Mouse (Mus musculus) limb, embryonic 14.5 days (tissue): ENCODE measurements at regions not wholly inside any gene's neighbourhood (a gene's known extent, or its start where the extent isn't known, plus 50 kb on each side); places are given as distances from the start of the nearest gene placed in this dataset.

ENCODE experiments used
- ATAC-seq: fragments of 200-750 bp; cut with Nextera tagmentation; 2 replicates; pipeline ENCODE4 v1.8.0; 2017; ENCODE audit warnings: low read depth, moderate number of reproducible peaks, moderate TSS enrichment; ENCODE audit not compliant: low FRiP score
- DNase-seq: peaks from one replicate; pipeline ENCODE4 v3.0.0-alpha.2; 2015; ENCODE audit warnings: low spot score
- H3K27ac ChIP-seq: fragments of 300-500 bp; sonication (generic); replicated peaks from 2 replicates; pipeline ENCODE4 v1.5.1; 2014; ENCODE audit warnings: low read depth, mild to moderate bottlenecking, low read length, moderate library complexity, mixed read lengths
- H3K27me3 ChIP-seq: fragments of 300-500 bp; sonication (generic); 2 replicates; pipeline ENCODE4 v1.6.1; 2014; ENCODE audit warnings: low read length, mixed read lengths; ENCODE audit not compliant: control insufficient read depth, insufficient read depth
- H3K36me3 ChIP-seq: fragments of 300-500 bp; sonication (generic); 2 replicates; pipeline ENCODE4 v1.6.1; 2014; ENCODE audit warnings: mild to moderate bottlenecking, low read length, moderate library complexity, mixed read lengths; ENCODE audit not compliant: control insufficient read depth, insufficient read depth
- H3K4me1 ChIP-seq: fragments of 300-500 bp; sonication (generic); 2 replicates; pipeline ENCODE4 v1.6.1; 2014; ENCODE audit warnings: antibody characterized with exemption, low read length, mixed read lengths; ENCODE audit not compliant: control insufficient read depth, insufficient read depth
- H3K4me2 ChIP-seq: fragments of 300-500 bp; sonication (generic); replicated peaks from 2 replicates; pipeline ENCODE4 v1.6.1; 2014; ENCODE audit warnings: low read depth, mild to moderate bottlenecking, low read length, moderate library complexity; ENCODE audit not compliant: severe bottlenecking
- H3K4me3 ChIP-seq: fragments of 300-500 bp; sonication (generic); replicated peaks from 2 replicates; pipeline ENCODE4 v1.5.1; 2014; ENCODE audit warnings: low read length
- H3K9ac ChIP-seq: fragments of 300-500 bp; sonication (generic); 2 replicates; pipeline ENCODE4 v1.6.1; 2014; ENCODE audit warnings: mild to moderate bottlenecking, low read depth, low read length, moderate library complexity; ENCODE audit not compliant: severe bottlenecking
- H3K9me3 ChIP-seq: fragments of 300-500 bp; sonication (generic); 2 replicates; pipeline ENCODE4 v1.6.1; 2016; ENCODE audit warnings: low read length; ENCODE audit not compliant: control insufficient read depth
- POLR2A ChIP-seq: fragments of 200-500 bp; IDR thresholded peaks from 2 replicates; pipeline ENCODE4 v1.8.0; 2012; ENCODE audit warnings: inconsistent platforms, mild to moderate bottlenecking, moderate library complexity, borderline replicate concordance; ENCODE audit not compliant: insufficient read depth, insufficient read length; ENCODE audit errors: extremely low read depth
- WGBS: fragments of 180-500 bp; shearing (Covaris S2); extraction: QIAGEN DNeasy Blood & Tissue Kit; methylation state at CpG from one replicate; pipeline ENCODE4 v1.1.7; 2014; 5-methylcytosine and 5-hydroxymethylcytosine counted together

GRCm38 (mm10) chr1:77279566-77279965 lies 235.3 kb downstream of the Epha4 start:
- Histone ChIP-seq H3K9me3 (no peaks in the 10 kb centered on the region), H3K9ac (no peak overlapping the region), H3K4me1 (peaks cover 3% of the 10 kb centered on the region; the same call in 1 of the 2 replicates), H3K4me3 (no peak overlapping the region), H3K4me2 (no peak overlapping the region), H3K27ac (no peak overlapping the region), H3K36me3 (no peaks in the 10 kb centered on the region), H3K27me3 (no peaks in the 10 kb centered on the region)
- WGBS: 35% methylated on average over 7 of the region's 7 CpGs
- ATAC-seq (no peak), DNase-seq (no peak)
- TF ChIP-seq POLR2A: no peak

DNA sequence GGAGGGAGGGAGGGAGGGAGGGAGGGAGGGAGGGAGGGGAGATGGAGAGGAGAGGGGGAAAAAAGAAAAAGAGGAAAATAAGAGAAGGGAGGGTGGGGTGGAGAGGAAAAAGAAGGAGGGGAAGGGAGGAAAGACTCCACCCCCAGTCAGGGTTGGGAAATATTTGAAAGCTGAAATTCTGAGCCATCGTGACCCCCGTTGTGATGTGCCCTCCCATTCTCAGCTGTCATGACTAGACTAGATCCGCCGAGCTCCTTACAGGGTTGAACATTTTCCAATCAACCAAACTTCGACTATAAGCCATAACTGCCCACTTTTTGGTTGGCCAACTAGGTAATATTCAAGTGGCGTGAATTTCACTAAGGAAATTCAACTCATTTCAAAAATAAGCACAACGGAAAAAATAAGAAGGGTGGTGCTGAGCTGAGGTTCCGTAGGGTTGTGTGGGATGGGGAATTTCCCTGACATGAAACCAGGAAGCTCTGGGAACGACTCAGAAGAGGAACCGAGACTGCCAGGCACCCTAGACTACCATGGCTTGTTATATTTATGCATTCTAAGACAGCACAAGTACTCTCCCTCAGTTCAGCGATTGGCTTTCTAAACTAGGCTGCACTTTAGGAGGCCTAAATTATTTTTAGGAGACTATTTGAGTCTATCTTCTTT lies 234.4 kb downstream of the Epha4 start:
- Histone ChIP-seq H3K9ac (no peak overlapping the region), H3K4me2 (no peak overlapping the region), H3K27ac (no peak overlapping the region), H3K4me1 (peaks cover 3% of the 10 kb centered on the region; the same call in 1 of the 2 replicates), H3K9me3 (peaks cover 3% of the 10 kb centered on the region; the same call in 1 of the 2 replicates), H3K36me3 (no peaks in the 10 kb centered on the region), H3K4me3 (no peak overlapping the region), H3K27me3 (no peaks in the 10 kb centered on the region)
- WGBS: 89% methylated on average over 11 of the region's 11 CpGs
- no peak for TF ChIP-seq POLR2A
- DNase-seq (no peak), ATAC-seq (no peak)

- no peak overlapping the region for H3K27ac ChIP-seq
- H3K4me2 ChIP-seq: no peak overlapping the region
- H3K9me3 ChIP-seq: peaks cover 3% of the 10 kb centered on the region; the same call in 1 of the 2 replicates
- H3K4me1 ChIP-seq: peaks cover 3% of the 10 kb centered on the region; the same call in 1 of the 2 replicates
- DNase-seq: no peak
- no peak overlapping the region for H3K9ac ChIP-seq
- TF ChIP-seq POLR2A: no peak
- no peak for ATAC-seq
- no peaks in the 10 kb centered on the region for H3K36me3 ChIP-seq
- no peak overlapping the region for H3K4me3 ChIP-seq
- no peaks in the 10 kb centered on the region for H3K27me3 ChIP-seq
- WGBS: 98% methylated on average over 4 of the region's 4 CpGs
These were observed 233.1 kb downstream of the Epha4 start for GRCm38 (mm10) chr1:77281741-77282140.

- Histone ChIP-seq H3K36me3 (no peaks in the 10 kb centered on the region), H3K4me1 (no peaks in the 10 kb centered on the region), H3K27ac (no peak overlapping the region), H3K4me3 (no peak overlapping the region), H3K4me2 (no peak overlapping the region), H3K27me3 (no peaks in the 10 kb centered on the region), H3K9ac (no peak overlapping the region), H3K9me3 (no peaks in the 10 kb centered on the region)
- TF ChIP-seq POLR2A: no peak
- ATAC-seq (no peak), DNase-seq (no peak)
- 76% methylated on average over 4 of the region's 4 CpGs for WGBS
These were observed 216.2 kb downstream of the Epha4 start for GRCm38 (mm10) chr1:77298713-77299132.

DNA sequence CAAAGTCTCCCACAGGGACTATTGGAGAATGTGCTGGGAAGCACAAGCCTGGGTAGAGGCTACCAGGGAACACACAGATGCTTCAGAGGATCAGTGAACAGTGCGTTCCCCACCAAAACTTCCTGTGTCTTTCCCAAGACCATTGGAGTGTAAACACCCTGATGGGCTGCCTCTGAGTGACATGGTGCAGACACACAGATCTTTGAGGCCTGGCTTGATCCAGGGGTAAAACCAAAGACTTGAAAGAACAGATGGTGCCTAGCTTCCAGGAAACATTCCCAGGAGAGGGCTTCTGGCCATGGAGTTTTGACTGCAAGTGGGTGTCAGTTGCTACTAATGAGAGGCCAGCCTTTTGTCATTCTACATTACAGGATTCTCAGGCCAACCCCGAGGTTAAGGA lies 214.1 kb downstream of the Epha4 start:
- no peak for TF ChIP-seq POLR2A
- DNase-seq: no peak
- Histone ChIP-seq H3K4me3 (no peak overlapping the region), H3K4me2 (no peak overlapping the region), H3K4me1 (no peaks in the 10 kb centered on the region), H3K9ac (no peak overlapping the region), H3K27me3 (no peaks in the 10 kb centered on the region), H3K36me3 (no peaks in the 10 kb centered on the region), H3K9me3 (no peaks in the 10 kb centered on the region), H3K27ac (no peak overlapping the region)
- 37% methylated on average over 2 of the region's 2 CpGs for WGBS
- ATAC-seq: no peak
